ENCODE assay signal across 19 mouse cellular contexts in the genomic region with DNA sequence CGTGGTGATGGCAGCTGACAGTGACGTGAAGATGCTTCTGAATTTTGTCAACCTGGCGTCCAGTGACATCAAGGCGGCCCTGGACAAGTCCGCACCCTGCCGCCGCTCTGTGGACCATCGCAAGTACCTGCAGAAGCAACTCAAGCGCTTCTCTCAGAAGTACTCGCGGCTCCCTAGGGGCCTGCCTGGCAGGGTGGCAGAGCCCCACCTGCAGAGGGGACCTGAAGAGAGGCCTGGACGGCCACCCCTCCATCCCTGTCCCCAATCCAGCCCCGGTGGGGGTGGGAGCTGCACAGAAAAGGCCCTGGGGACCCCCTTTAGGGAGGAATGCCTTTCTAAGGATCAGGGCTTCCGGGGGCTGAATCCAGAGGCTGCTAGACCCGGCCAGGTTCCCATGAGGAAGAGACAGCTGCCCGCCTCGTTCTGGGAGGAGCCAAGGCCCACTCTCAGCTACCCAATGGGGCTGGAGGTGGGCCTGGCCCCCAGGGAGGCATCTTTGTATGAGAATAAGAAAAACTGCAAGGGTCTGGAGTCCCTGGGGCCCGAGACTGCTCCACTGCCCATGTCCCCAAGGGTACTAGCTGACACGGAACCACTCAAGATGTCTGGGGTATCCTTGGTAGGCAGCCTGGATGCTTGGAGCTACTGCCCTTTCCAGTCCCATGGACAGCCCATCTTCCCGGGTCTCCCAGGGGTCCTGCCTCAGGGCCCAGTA. TPM values are rescaled to one million over a fixed set of nuclear protein-coding genes. Genes with fewer than 3 reads are reported as not detected.
DNase-seq lines count a peak whose midpoint lies in the region; ATAC-seq lines count a peak whose summit lies in the region.
"Had no signal": no experiment of that assay in that cellular context is flagged by ENCODE, and none has a peak within 500 bp of the region (broad histone marks: within the 10 kb centered on the region; RNA-seq: fewer than 3 reads in every experiment).

No protein-coding gene starts in this region.

- peak; percentile 92 for DNase-seq in heart, adult 11 months
- DNase-seq in heart, postnatal 14 days: no peak
- no peak for DNase-seq in embryonic facial prominence, embryonic 10.5 days (ENCODE audit: low spot score)
- DNase-seq in left cerebral cortex, postnatal 36 days (ENCODE audit: low spot score in 2 of 2): no peak
- DNase-seq in left cerebral cortex, postnatal 25 days (ENCODE audit: low spot score in 2 of 2): no peak
- no peak for DNase-seq in layer of hippocampus, postnatal 25 days (ENCODE audit: extremely low spot score in 1 of 2, low spot score in 1 of 2)
- DNase-seq: cerebellum, adult 11-12 months; lung, adult 2 months; right cerebral cortex, postnatal 25 days; thymus, postnatal 14 days had no signal

- no peaks in the 10 kb centered on the region for H3K36me3 ChIP-seq in embryonic facial prominence, embryonic 10.5 days (replicated peaks)
- no peaks in the 10 kb centered on the region for H3K36me3 ChIP-seq in hindbrain, embryonic 13.5 days
- no peaks in the 10 kb centered on the region for H3K36me3 ChIP-seq in midbrain, embryonic 16.5 days (ENCODE audit: control insufficient read depth, insufficient read depth, low read length)

- H3K4me1 ChIP-seq in embryonic facial prominence, embryonic 10.5 days: peaks cover 65% of the 10 kb centered on the region
- H3K4me1 ChIP-seq in hindbrain, embryonic 13.5 days (replicated peaks): peaks cover 49% of the 10 kb centered on the region
- H3K4me1 ChIP-seq in midbrain, embryonic 16.5 days (ENCODE audit: control insufficient read depth, insufficient read depth, low read length): peaks cover 24% of the 10 kb centered on the region

- peak overlapping the region; percentile 57 for H3K4me3 ChIP-seq in embryonic facial prominence, embryonic 10.5 days
- peak overlapping the region; percentile 33 for H3K4me3 ChIP-seq in hindbrain, embryonic 13.5 days
- H3K4me3 ChIP-seq in midbrain, embryonic 16.5 days (ENCODE audit: low read depth, low read length): no peak overlapping the region

- intact Hi-C loops in heart, postnatal 14 days (cut with DNase I): no loop called here
- intact Hi-C loops in left cerebral cortex, postnatal 36 days (cut with DNase I): loop anchor here (5.0 kb wide), 1 partner anchor 36 kb away; no protein-coding TSS in a partner anchor
- intact Hi-C loops in left cerebral cortex, postnatal 25 days (cut with DNase I): no loop called here

- 33% methylated on average over 20 of the region's 20 CpGs for WGBS in embryonic facial prominence, embryonic 10.5 days
- WGBS in hindbrain, embryonic 13.5 days: 15% methylated on average over 20 of the region's 20 CpGs
- WGBS in midbrain, embryonic 16.5 days: 26% methylated on average over 20 of the region's 20 CpGs

- peak overlapping the region; percentile 85 for H3K27ac ChIP-seq in embryonic facial prominence, embryonic 10.5 days (replicated peaks)
- H3K27ac ChIP-seq in hindbrain, embryonic 13.5 days: peak overlapping the region; percentile 74
- H3K27ac ChIP-seq in midbrain, embryonic 16.5 days (ENCODE audit: low read length): no peak overlapping the region
- H3K27ac ChIP-seq: layer of hippocampus, adult 2 months had no signal

- peak overlapping the region; percentile 58 for H3K4me2 ChIP-seq in hindbrain, embryonic 13.5 days
- peak overlapping the region; percentile 61 for H3K4me2 ChIP-seq in midbrain, embryonic 16.5 days (ENCODE audit: low read length)

- H3K9ac ChIP-seq in hindbrain, embryonic 13.5 days: peak overlapping the region; percentile 49; the same call in 1 of the 2 replicates
- no peak overlapping the region for H3K9ac ChIP-seq in midbrain, embryonic 16.5 days (ENCODE audit: low read depth, low read length)

- no peaks in the 10 kb centered on the region for H3K9me3 ChIP-seq in embryonic facial prominence, embryonic 10.5 days
- no peaks in the 10 kb centered on the region for H3K9me3 ChIP-seq in hindbrain, embryonic 13.5 days
- no peaks in the 10 kb centered on the region for H3K9me3 ChIP-seq in midbrain, embryonic 16.5 days (replicated peaks; ENCODE audit: control insufficient read depth, low read length, poor library complexity, severe bottlenecking)

- 0 out of 2 replicates have a peak, but pooled peaks have one; percentile 4 for ATAC-seq in hindbrain, embryonic 13.5 days (ENCODE audit: low FRiP score)
- ATAC-seq in midbrain, embryonic 16.5 days: no peak

- peaks cover 68% of the 10 kb centered on the region for H3K27me3 ChIP-seq in embryonic facial prominence, embryonic 10.5 days (replicated peaks; ENCODE audit: low read depth, poor library complexity, severe bottlenecking)
- H3K27me3 ChIP-seq in hindbrain, embryonic 13.5 days: peaks cover 72% of the 10 kb centered on the region
- H3K27me3 ChIP-seq in midbrain, embryonic 16.5 days (ENCODE audit: control insufficient read depth, insufficient read depth, low read depth, low read length): peaks cover 9% of the 10 kb centered on the region; the same call in 1 of the 2 replicates

RNA-seq across cellular contexts. Expression of gene Fam181a, which starts 5.2 kb away (rescaled TPM):
- not detected for total RNA-seq in heart, postnatal 14 days (2021)
- polyA plus RNA-seq in embryonic facial prominence, embryonic 10.5 days (2016; fragmentation: Nextera tagmentation; extraction: Ambion mirVana): 3.6 and 9.3 TPM in 2 replicates
- polyA plus RNA-seq in hindbrain, embryonic 13.5 days (2015; fragmentation: Nextera tagmentation; extraction: Ambion mirVana): 9.0 and 10.4 TPM in 2 replicates
- 5.3 and 7.7 TPM in 2 replicates for polyA plus RNA-seq in midbrain, embryonic 16.5 days (2015; fragmentation: Nextera tagmentation; extraction: Ambion mirVana)
- 1 to 10 TPM; 1.6 to 2.5 TPM for total RNA-seq in left cerebral cortex, postnatal 36 days (2021)
- total RNA-seq in left cerebral cortex, postnatal 25 days (2021): 1 to 10 TPM; 1.5 to 2.7 TPM
- 1 to 10 TPM; 1.5 to 2.3 TPM for total RNA-seq in layer of hippocampus, postnatal 25 days (2021)
- total RNA-seq: granulocyte monocyte progenitor cell, adult 5-6 weeks; hematopoietic stem cell, adult 5-6 weeks; megakaryocyte, adult 5-6 weeks; MEL had no signal
- polyA plus RNA-seq: C2C12; kidney, embryonic 14.5 days had no signal

RNA-seq across cellular contexts. Expression of gene Asb2, which starts 39.8 kb away (rescaled TPM):
- total RNA-seq in heart, postnatal 14 days (2021): 100 to 1,000 TPM; 470 to 485 TPM
- 0.51 and 0.75 TPM in 2 replicates for polyA plus RNA-seq in embryonic facial prominence, embryonic 10.5 days (2016; fragmentation: Nextera tagmentation; extraction: Ambion mirVana)
- 1.00 and 1.0 TPM in 2 replicates for polyA plus RNA-seq in hindbrain, embryonic 13.5 days (2015; fragmentation: Nextera tagmentation; extraction: Ambion mirVana)
- 0.80 and 0.82 TPM in 2 replicates for polyA plus RNA-seq in midbrain, embryonic 16.5 days (2015; fragmentation: Nextera tagmentation; extraction: Ambion mirVana)
- 1 to 10 TPM; 2.8 to 4.0 TPM for total RNA-seq in left cerebral cortex, postnatal 36 days (2021)
- 1 to 10 TPM; 2.7 to 3.4 TPM for total RNA-seq in left cerebral cortex, postnatal 25 days (2021)
- 1 to 10 TPM; 1.9 to 2.2 TPM for total RNA-seq in layer of hippocampus, postnatal 25 days (2021)
- total RNA-seq: hematopoietic stem cell, adult 5-6 weeks; MEL had no signal

Comparison
In these comparisons a context has a peak if more than half of its experiments do, and no peak if none do; other contexts are left out.
1. RNA of gene Asb2, which starts 39.8 kb away (total RNA-seq): 470 to 485 TPM in heart, postnatal 14 days; 2.8 to 4.0 TPM in left cerebral cortex, postnatal 36 days, 2.7 to 3.4 TPM in left cerebral cortex, postnatal 25 days and 1.9 to 2.2 TPM in layer of hippocampus, postnatal 25 days; every median in the first group is over 10 times any median in the second.